Mouse (Mus musculus) CH12.LX (cell line): ENCODE data around the gene AI464131.

Source experiments
- POLR2A ChIP-seq: IDR thresholded peaks from 2 replicates; pipeline ENCODE4 v1.6.1; 2011; ENCODE audit warnings: low read depth, mild to moderate bottlenecking, improper control_type of control experiment, low read length
- POLR2AphosphoS2 ChIP-seq: IDR thresholded peaks from 2 replicates; pipeline ENCODE4 v1.6.1; 2011; ENCODE audit warnings: low read depth, low read length, improper control_type of control experiment
- RCOR1 ChIP-seq: conservative IDR thresholded peaks from 2 replicates; pipeline ENCODE4 v1.6.1; 2012; ENCODE audit warnings: low read depth, mild to moderate bottlenecking, inconsistent platforms, low read length, improper control_type of control experiment

DNA sequence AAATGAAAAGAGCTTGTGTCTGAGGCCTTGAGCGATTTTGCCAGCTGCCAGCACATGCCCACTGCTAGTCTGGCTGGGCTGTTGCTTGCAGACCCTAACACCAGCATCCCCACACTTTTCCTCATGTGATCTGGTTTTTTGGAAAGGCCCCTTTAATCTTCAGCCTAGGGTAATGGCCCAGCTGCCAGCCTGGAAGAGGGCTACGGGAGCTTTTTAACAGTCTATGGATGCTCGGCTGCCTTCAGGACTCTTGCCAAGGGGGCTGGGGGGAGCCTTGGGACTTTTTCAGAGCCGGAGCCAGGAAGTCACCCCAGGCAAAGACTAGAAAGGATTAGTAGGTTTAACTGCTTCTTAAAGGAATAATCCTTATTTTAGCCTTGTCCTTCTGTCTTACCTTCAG, 10.4 kb upstream of the AI464131 start:
- no peak for TF ChIP-seq RCOR1
- TF ChIP-seq POLR2A: no peak
- no peak for TF ChIP-seq POLR2AphosphoS2
